Mouse (Mus musculus) midbrain, embryonic 12.5 days (tissue): Measurements from ENCODE around the gene Cfap100. TPM values are rescaled to one million over a fixed set of nuclear protein-coding genes. Genes with fewer than 3 reads are reported as not detected.

Source experiments
- ATAC-seq: fragments of 200-750 bp; cut with Nextera tagmentation; 2 replicates; pipeline ENCODE4 v1.8.0; 2017; ENCODE audit warnings: low read depth, moderate TSS enrichment, moderate library complexity; ENCODE audit not compliant: low FRiP score
- H3K27ac ChIP-seq: fragments of 300-500 bp; sonication (generic); replicated peaks from 2 replicates; pipeline ENCODE4 v1.5.1; 2016; ENCODE audit warnings: mild to moderate bottlenecking
- H3K27me3 ChIP-seq: fragments of 300-500 bp; sonication (generic); 2 replicates; pipeline ENCODE4 v1.6.1; 2016; ENCODE audit warnings: mild to moderate bottlenecking
- H3K36me3 ChIP-seq: fragments of 300-500 bp; sonication (generic); 2 replicates; pipeline ENCODE4 v1.6.1; 2016
- H3K4me1 ChIP-seq: fragments of 300-500 bp; sonication (generic); 2 replicates; pipeline ENCODE4 v1.6.1; 2016
- H3K4me2 ChIP-seq: fragments of 300-500 bp; sonication (generic); replicated peaks from 2 replicates; pipeline ENCODE4 v1.6.1; 2016; ENCODE audit warnings: mild to moderate bottlenecking, moderate library complexity
- H3K4me3 ChIP-seq: fragments of 300-500 bp; sonication (generic); 2 replicates; pipeline ENCODE4 v1.5.1; 2016; ENCODE audit warnings: mild to moderate bottlenecking
- H3K9ac ChIP-seq: fragments of 300-500 bp; sonication (generic); replicated peaks from 2 replicates; pipeline ENCODE4 v1.6.1; 2016; ENCODE audit warnings: mild to moderate bottlenecking, moderate library complexity
- H3K9me3 ChIP-seq: fragments of 300-500 bp; sonication (generic); 2 replicates; pipeline ENCODE4 v1.6.1; 2016; ENCODE audit warnings: mild to moderate bottlenecking
- WGBS: fragments of 180-500 bp; shearing (Covaris S2); methylation state at CpG from one replicate; pipeline ENCODE4 v1.1.7; 2016; 5-methylcytosine and 5-hydroxymethylcytosine counted together
- polyA plus RNA-seq: library from polyadenylated mRNA; unstranded; fragments of >200 nt; fragmentation: Nextera tagmentation; extraction: Ambion mirVana; gene quantifications from 2 replicates; pipeline ENCODE4 v1.2.1, GENCODE M21; 2016

Cfap100 gene
- polyA plus RNA-seq, 1 experiment from 2014 or later, result 3.5 TPM

GRCm38 (mm10) chr6:90468216-90468615, 39.6 kb upstream of the Cfap100 start:
- Histone ChIP-seq H3K27me3 (peaks cover 22% of the 10 kb centered on the region), H3K4me1 (peaks cover 5% of the 10 kb centered on the region), H3K9ac (no peak overlapping the region), H3K9me3 (no peaks in the 10 kb centered on the region), H3K4me2 (no peak overlapping the region), H3K36me3 (no peaks in the 10 kb centered on the region), H3K27ac (no peak overlapping the region), H3K4me3 (no peak overlapping the region)
- 86% methylated on average over 1 of the region's 1 CpGs for WGBS
- no peak for ATAC-seq

DNA sequence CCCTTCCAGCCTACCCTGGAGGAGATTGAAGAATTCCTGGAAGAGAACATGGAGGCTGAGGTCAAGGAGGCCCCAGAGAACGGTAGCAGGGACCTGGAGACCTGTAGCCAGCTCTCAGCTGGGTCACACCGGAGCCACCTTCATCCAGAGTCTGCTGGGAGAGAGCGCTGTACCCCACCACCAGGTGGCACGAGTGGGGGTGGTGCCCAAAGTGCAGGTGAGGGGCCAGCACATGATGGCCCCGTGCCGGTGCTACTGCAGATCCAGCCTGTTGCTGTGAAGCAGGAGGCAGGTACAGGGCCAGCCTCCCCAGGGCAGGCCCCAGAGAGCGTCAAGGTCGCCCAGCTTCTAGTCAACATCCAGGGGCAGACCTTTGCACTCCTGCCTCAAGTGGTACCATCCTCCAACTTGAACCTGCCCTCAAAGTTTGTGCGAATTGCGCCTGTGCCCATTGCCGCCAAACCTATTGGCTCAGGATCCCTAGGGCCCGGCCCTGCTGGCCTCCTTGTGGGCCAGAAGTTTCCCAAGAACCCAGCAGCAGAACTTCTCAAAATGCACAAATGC, 38.3 kb upstream of the Cfap100 start:
- no peak overlapping the region for H3K9ac ChIP-seq
- H3K27me3 ChIP-seq, result peaks cover 35% of the 10 kb centered on the region
- H3K27ac ChIP-seq, result no peak overlapping the region
- H3K4me3 ChIP-seq, result no peak overlapping the region
- H3K4me1 ChIP-seq, result peaks cover 12% of the 10 kb centered on the region
- H3K9me3 ChIP-seq, result no peaks in the 10 kb centered on the region
- 94% methylated on average over 12 of the region's 12 CpGs for WGBS
- ATAC-seq, result no peak
- H3K4me2 ChIP-seq, result no peak overlapping the region
- H3K36me3 ChIP-seq, result no peaks in the 10 kb centered on the region

DNA sequence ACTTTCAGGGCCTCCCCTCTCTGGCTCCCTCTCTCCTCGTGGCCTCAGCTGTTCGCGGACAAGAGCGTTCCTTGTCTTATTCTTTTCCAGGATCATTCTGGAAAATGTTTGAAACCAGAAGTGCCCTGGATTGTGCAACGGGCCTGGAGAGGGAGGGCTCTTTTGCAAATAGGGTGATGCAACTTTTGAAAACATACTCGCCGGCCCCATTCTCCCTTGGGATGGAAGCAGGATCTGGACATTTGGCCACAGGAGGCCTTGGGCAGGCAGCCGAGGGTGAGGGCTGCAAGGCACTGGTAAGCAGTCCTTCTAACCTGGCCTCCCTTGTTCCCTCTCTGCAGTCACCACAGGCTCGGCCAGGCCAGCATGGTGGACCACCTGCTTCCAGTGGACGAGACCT, 37.5 kb upstream of the Cfap100 start:
- Histone ChIP-seq H3K27me3 (peaks cover 44% of the 10 kb centered on the region), H3K4me2 (no peak overlapping the region), H3K4me1 (peaks cover 12% of the 10 kb centered on the region), H3K9ac (no peak overlapping the region), H3K36me3 (no peaks in the 10 kb centered on the region), H3K27ac (no peak overlapping the region), H3K4me3 (no peak overlapping the region), H3K9me3 (no peaks in the 10 kb centered on the region)
- 83% methylated on average over 10 of the region's 10 CpGs for WGBS
- no peak for ATAC-seq

DNA sequence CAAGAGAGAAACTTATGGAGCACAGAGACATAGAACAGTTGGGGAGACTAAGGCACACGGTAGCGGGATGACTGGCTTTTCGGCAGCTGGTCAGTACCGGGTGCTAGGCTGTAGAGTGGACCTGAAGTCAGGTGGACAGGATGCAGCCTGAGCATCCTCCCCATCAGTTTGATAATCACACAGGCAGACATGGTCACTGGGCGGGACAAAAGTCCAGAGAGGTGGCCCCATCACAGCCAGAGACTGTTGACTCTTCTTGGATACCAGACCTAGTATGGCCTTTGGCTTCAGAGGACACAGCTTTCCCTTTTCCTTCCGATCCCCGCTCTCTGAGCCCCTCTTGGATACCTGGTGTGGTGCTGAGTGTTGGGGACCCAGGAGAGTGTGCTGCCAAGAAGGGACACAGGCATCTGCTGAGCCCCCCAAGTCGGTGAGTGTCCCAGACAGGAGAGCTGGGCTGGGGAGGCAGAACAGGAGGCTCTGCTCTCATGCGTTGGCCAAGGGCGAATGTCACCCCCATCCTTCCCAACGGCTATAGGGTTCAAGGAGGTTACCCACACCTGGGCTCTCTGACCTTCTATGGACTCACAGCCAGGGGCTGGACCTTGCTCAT, 36.5 kb upstream of the Cfap100 start:
- Histone ChIP-seq H3K27me3 (peaks cover 53% of the 10 kb centered on the region), H3K4me3 (no peak overlapping the region), H3K9me3 (no peaks in the 10 kb centered on the region), H3K27ac (no peak overlapping the region), H3K36me3 (no peaks in the 10 kb centered on the region), H3K9ac (no peak overlapping the region), H3K4me1 (peaks cover 12% of the 10 kb centered on the region), H3K4me2 (no peak overlapping the region)
- 89% methylated on average over 11 of the region's 11 CpGs for WGBS
- ATAC-seq, result no peak

- Histone ChIP-seq H3K9me3 (no peaks in the 10 kb centered on the region), H3K9ac (peak overlapping the region; percentile 62; the same call in 1 of the 2 replicates), H3K27me3 (peaks cover 62% of the 10 kb centered on the region), H3K4me3 (peak overlapping the region; percentile 67), H3K27ac (no peak overlapping the region), H3K36me3 (no peaks in the 10 kb centered on the region), H3K4me2 (peak overlapping the region; percentile 100), H3K4me1 (peaks cover 12% of the 10 kb centered on the region)
- ATAC-seq, result peak; percentile 14
- 37% methylated on average over 7 of the region's 7 CpGs for WGBS
Measured at GRCm38 (mm10) chr6:90463890-90464421, 35.4 kb upstream of the Cfap100 start.

GRCm38 (mm10) chr6:90463228-90463862, 34.7 kb upstream of the Cfap100 start:
- Histone ChIP-seq H3K27ac (no peak overlapping the region), H3K27me3 (peaks cover 62% of the 10 kb centered on the region)
- under 1% methylated on average over 31 of the region's 31 CpGs for WGBS

DNA sequence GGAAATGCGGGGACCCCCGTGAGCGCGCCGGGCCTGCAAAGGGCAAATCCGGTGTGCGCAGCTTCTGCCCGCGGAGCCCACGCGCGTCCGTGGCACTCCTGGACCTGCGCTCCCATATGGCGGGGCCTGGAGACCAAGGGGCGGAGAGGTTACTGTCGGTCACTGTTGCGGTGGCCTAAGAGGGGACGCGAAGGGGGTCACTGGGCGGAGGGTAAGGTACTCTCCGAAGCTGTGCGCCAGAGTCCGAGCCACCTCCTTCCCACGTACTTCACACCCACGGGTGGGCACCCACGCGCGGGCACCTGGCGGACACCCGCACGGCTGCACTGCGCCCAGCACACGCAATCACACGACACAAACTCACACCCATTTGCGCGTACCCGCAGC, 34.2 kb upstream of the Cfap100 start:
- Histone ChIP-seq H3K4me2 (peak overlapping the region; percentile 100), H3K4me3 (peak overlapping the region; percentile 67), H3K9ac (peak overlapping the region; percentile 62), H3K27me3 (peaks cover 62% of the 10 kb centered on the region), H3K36me3 (no peaks in the 10 kb centered on the region), H3K9me3 (no peaks in the 10 kb centered on the region), H3K4me1 (peaks cover 12% of the 10 kb centered on the region), H3K27ac (no peak overlapping the region)
- peak; percentile 31 for ATAC-seq
- under 1% methylated on average over 37 of the region's 38 CpGs for WGBS

More at GRCm38 (mm10) chr6:90463228-90463862, 34.7 kb upstream of the Cfap100 start:
- Histone ChIP-seq H3K36me3 (no peaks in the 10 kb centered on the region), H3K4me1 (peaks cover 12% of the 10 kb centered on the region), H3K9me3 (no peaks in the 10 kb centered on the region), H3K4me2 (peak overlapping the region; percentile 100), H3K9ac (peak overlapping the region; percentile 62), H3K4me3 (peak overlapping the region; percentile 67)
- ATAC-seq, result peak; percentile 70

GRCm38 (mm10) chr6:90462181-90462706, 33.6 kb upstream of the Cfap100 start, which contains the start of gene Klf15:
Klf15 (plus strand) TSS chr6:90462576.
- under 1% methylated on average over 50 of the region's 70 CpGs for WGBS
- ATAC-seq, result peak; percentile 79

GRCm38 (mm10) chr6:90461771-90462170, 33.2 kb upstream of the Cfap100 start:
- H3K9ac ChIP-seq, result peak overlapping the region; percentile 62
- peaks cover 67% of the 10 kb centered on the region for H3K27me3 ChIP-seq
- WGBS, result 11% methylated on average over 12 of the region's 12 CpGs

More at GRCm38 (mm10) chr6:90462181-90462706, 33.6 kb upstream of the Cfap100 start, which contains the start of gene Klf15:
- peak within 1 kb of the TSS; percentile 62 for H3K9ac ChIP-seq
- H3K4me3 ChIP-seq, result peak within 1 kb of the TSS; percentile 67
- H3K27ac ChIP-seq, result no peak within 1 kb of the TSS
- H3K4me2 ChIP-seq, result peak within 1 kb of the TSS; percentile 100
- no peaks in the 10 kb centered on the region for H3K36me3 ChIP-seq
- H3K27me3 ChIP-seq, result peaks cover 67% of the 10 kb centered on the region
- no peaks in the 10 kb centered on the region for H3K9me3 ChIP-seq
- peaks cover 12% of the 10 kb centered on the region for H3K4me1 ChIP-seq

GRCm38 (mm10) chr6:90461181-90461580, 32.6 kb upstream of the Cfap100 start:
- H3K4me1 ChIP-seq, result peaks cover 12% of the 10 kb centered on the region
- H3K9me3 ChIP-seq, result no peaks in the 10 kb centered on the region
- peaks cover 67% of the 10 kb centered on the region for H3K27me3 ChIP-seq
- H3K4me3 ChIP-seq, result no peak overlapping the region
- no peak overlapping the region for H3K9ac ChIP-seq
- H3K36me3 ChIP-seq, result no peaks in the 10 kb centered on the region
- 54% methylated on average over 2 of the region's 2 CpGs for WGBS
- H3K4me2 ChIP-seq, result no peak overlapping the region
- ATAC-seq, result no peak
- no peak overlapping the region for H3K27ac ChIP-seq

More at GRCm38 (mm10) chr6:90461771-90462170, 33.2 kb upstream of the Cfap100 start:
- Histone ChIP-seq H3K27ac (no peak overlapping the region), H3K36me3 (no peaks in the 10 kb centered on the region), H3K4me1 (peaks cover 12% of the 10 kb centered on the region), H3K4me2 (peak overlapping the region; percentile 100), H3K4me3 (peak overlapping the region; percentile 67), H3K9me3 (no peaks in the 10 kb centered on the region)
- ATAC-seq, result no peak

- peaks cover 37% of the 10 kb centered on the region for H3K27me3 ChIP-seq
- H3K9me3 ChIP-seq, result no peaks in the 10 kb centered on the region
- H3K9ac ChIP-seq, result no peak overlapping the region
- 94% methylated on average over 2 of the region's 2 CpGs for WGBS
- no peaks in the 10 kb centered on the region for H3K36me3 ChIP-seq
- no peak overlapping the region for H3K4me2 ChIP-seq
- no peak overlapping the region for H3K27ac ChIP-seq
- ATAC-seq, result no peak
- no peak overlapping the region for H3K4me3 ChIP-seq
- H3K4me1 ChIP-seq, result no peaks in the 10 kb centered on the region
Measured at GRCm38 (mm10) chr6:90457421-90457820, 28.8 kb upstream of the Cfap100 start.

DNA sequence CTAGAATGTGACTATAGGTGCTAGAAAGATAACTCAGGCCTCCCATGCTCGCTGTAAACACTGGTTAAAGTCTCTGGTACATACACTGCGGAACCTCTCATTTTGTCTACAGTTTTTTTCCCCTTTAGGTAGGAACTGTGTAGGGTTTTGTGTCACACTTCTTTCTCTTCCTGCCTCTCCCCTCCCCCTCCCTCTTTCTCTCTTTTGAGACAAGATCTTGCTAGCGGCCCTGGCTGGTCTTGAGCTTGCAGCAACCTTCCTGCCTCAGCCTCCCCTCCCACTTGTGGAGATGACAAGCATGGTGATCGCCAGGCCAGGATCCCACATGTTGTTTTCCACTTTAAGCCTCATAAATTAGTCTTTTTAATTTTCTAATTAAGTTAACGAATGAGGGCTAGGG, 25.2 kb upstream of the Cfap100 start:
- H3K36me3 ChIP-seq, result no peaks in the 10 kb centered on the region
- 83% methylated on average over 5 of the region's 5 CpGs for WGBS
- no peak overlapping the region for H3K9ac ChIP-seq
- H3K4me3 ChIP-seq, result no peak overlapping the region
- no peak overlapping the region for H3K27ac ChIP-seq
- no peaks in the 10 kb centered on the region for H3K9me3 ChIP-seq
- no peak overlapping the region for H3K4me2 ChIP-seq
- ATAC-seq, result no peak
- no peaks in the 10 kb centered on the region for H3K4me1 ChIP-seq
- H3K27me3 ChIP-seq, result peaks cover 9% of the 10 kb centered on the region; the same call in 1 of the 2 replicates
